Mouse (Mus musculus): ENCODE data around the gene Zfp663. TPM values are rescaled to one million over a fixed set of nuclear protein-coding genes. Genes with fewer than 3 reads are reported as not detected.

The Zfp663 gene
- total RNA-seq, 2 experiments from 2014 or later: 0.50 TPM; not detected in 1

Other genes starting within 250 kb of the Zfp663 start
- 10 to 100 TPM; 53.9 to 54.7 TPM for gene Cdh22, start 133.9 kb downstream of the Zfp663 start, total RNA-seq (2021)
- 10 to 100 TPM; 55.3 to 56.6 TPM for gene Slc35c2, start 80.9 kb downstream of the Zfp663 start, total RNA-seq (2021)
- 100 to 1,000 TPM; 171 to 173 TPM for gene Elmo2, start 42.2 kb downstream of the Zfp663 start, total RNA-seq (2021)
- gene Zfp334, start 19.5 kb upstream of the Zfp663 start, total RNA-seq (2021): 10 to 100 TPM; 14.0 to 14.2 TPM
- not detected for gene Ocstamp, start 31.7 kb upstream of the Zfp663 start, total RNA-seq (2021)
- gene Slc13a3, start 104.5 kb upstream of the Zfp663 start, total RNA-seq (2021): 10 to 100 TPM; 16.4 to 17.8 TPM
- gene Trp53rka, start 124.6 kb upstream of the Zfp663 start, total RNA-seq (2021): 10 to 100 TPM; 20.4 to 20.9 TPM
- under 1 TPM; 0.78 to 0.83 TPM for gene Slc2a10, start 135.1 kb upstream of the Zfp663 start, total RNA-seq (2021)
- gene Eya2, start 226.3 kb upstream of the Zfp663 start, total RNA-seq (2021): 1 to 10 TPM; 3.5 to 3.6 TPM

Data from left cerebral cortex, postnatal 25 days (tissue).